Mouse (Mus musculus) cortical plate, adult 2 months (tissue): ENCODE results near the gene Abcc2. TPM values are rescaled to one million over a fixed set of nuclear protein-coding genes. Genes with fewer than 3 reads are reported as not detected.

Experiments
- H3K27ac ChIP-seq: fragments of 200-500 bp; 2 replicates; pipeline ENCODE4 v1.5.1; 2012; ENCODE audit warnings: low read length, control low read depth, inconsistent platforms; ENCODE audit not compliant: insufficient read depth
- H3K4me1 ChIP-seq: fragments of 200-500 bp; 2 replicates; pipeline ENCODE4 v1.6.1; 2011; ENCODE audit warnings: low read length; ENCODE audit not compliant: control insufficient read depth, insufficient read depth
- H3K4me3 ChIP-seq: fragments of 200-500 bp; 2 replicates; pipeline ENCODE4 v1.5.1; 2011; ENCODE audit warnings: mild to moderate bottlenecking, low read length, control low read depth; ENCODE audit not compliant: insufficient read depth
- CTCF ChIP-seq: fragments of 200-500 bp; IDR thresholded peaks from 2 replicates; pipeline ENCODE4 v1.5.1; 2011; ENCODE audit warnings: mild to moderate bottlenecking, control low read depth, low read length; ENCODE audit not compliant: insufficient read depth; ENCODE audit errors: extremely low read depth
- POLR2A ChIP-seq: fragments of 200-500 bp; IDR thresholded peaks from 2 replicates; pipeline ENCODE4 v1.6.1; 2011; ENCODE audit warnings: mild to moderate bottlenecking, low read length, control low read depth; ENCODE audit not compliant: insufficient read depth; ENCODE audit errors: extremely low read depth
- polyA plus RNA-seq: library from polyadenylated mRNA; depleted of rRNA; stranded (reverse); fragments of >200 nt; gene quantifications from 2 replicates; pipeline ENCODE4 v1.2.3, GENCODE M21; 2012

The Abcc2 gene
- polyA plus RNA-seq, 1 experiment = 0.15 TPM

- Histone ChIP-seq H3K4me3 (no peak overlapping the region), H3K27ac (no peak overlapping the region), H3K4me1 (no peaks in the 10 kb centered on the region)
- TF ChIP-seq CTCF (no peak), POLR2A (no peak)
Observed at GRCm38 (mm10) chr19:43797216-43797615, 15.2 kb downstream of the Abcc2 start.

- no peak for TF ChIP-seq POLR2A
- no peak for TF ChIP-seq CTCF
- Histone ChIP-seq H3K27ac (no peak overlapping the region), H3K4me3 (no peak overlapping the region), H3K4me1 (no peaks in the 10 kb centered on the region)
Observed at GRCm38 (mm10) chr19:43801427-43802051, 19.5 kb downstream of the Abcc2 start.

GRCm38 (mm10) chr19:43803866-43804265 lies 21.9 kb downstream of the Abcc2 start:
- Histone ChIP-seq H3K27ac (no peak overlapping the region), H3K4me1 (no peaks in the 10 kb centered on the region), H3K4me3 (no peak overlapping the region)
- TF ChIP-seq CTCF = no peak
- no peak for TF ChIP-seq POLR2A

GRCm38 (mm10) chr19:43809331-43809730 lies 27.3 kb downstream of the Abcc2 start:
- Histone ChIP-seq H3K4me3 (no peak overlapping the region), H3K27ac (no peak overlapping the region), H3K4me1 (no peaks in the 10 kb centered on the region)
- TF ChIP-seq CTCF = no peak
- TF ChIP-seq POLR2A = no peak

GRCm38 (mm10) chr19:43811419-43811818 lies 29.4 kb downstream of the Abcc2 start:
- no peaks in the 10 kb centered on the region for H3K4me1 ChIP-seq
- H3K27ac ChIP-seq = no peak overlapping the region
- no peak for TF ChIP-seq POLR2A
- no peak for TF ChIP-seq CTCF
- no peak overlapping the region for H3K4me3 ChIP-seq

- Histone ChIP-seq H3K4me3 (no peak overlapping the region), H3K27ac (no peak overlapping the region), H3K4me1 (no peaks in the 10 kb centered on the region)
- TF ChIP-seq POLR2A = no peak
- TF ChIP-seq CTCF = no peak
Observed at GRCm38 (mm10) chr19:43813315-43813714, 31.3 kb downstream of the Abcc2 start.

GRCm38 (mm10) chr19:43815661-43816414 lies 33.8 kb downstream of the Abcc2 start:
- no peak overlapping the region for H3K27ac ChIP-seq
- H3K4me3 ChIP-seq = peak overlapping the region; percentile 24
- TF ChIP-seq CTCF = no peak
- TF ChIP-seq POLR2A = no peak
- no peaks in the 10 kb centered on the region for H3K4me1 ChIP-seq

GRCm38 (mm10) chr19:43826855-43827254 lies 44.9 kb downstream of the Abcc2 start:
- TF ChIP-seq POLR2A = no peak
- no peak overlapping the region for H3K27ac ChIP-seq

GRCm38 (mm10) chr19:43832425-43833069 lies 50.6 kb downstream of the Abcc2 start:
- Histone ChIP-seq H3K4me3 (no peak overlapping the region), H3K27ac (no peak overlapping the region), H3K4me1 (no peaks in the 10 kb centered on the region)
- TF ChIP-seq POLR2A (no peak), CTCF (peak; percentile 89)

More at GRCm38 (mm10) chr19:43826855-43827254, 44.9 kb downstream of the Abcc2 start:
- H3K4me1 ChIP-seq = no peaks in the 10 kb centered on the region
- H3K4me3 ChIP-seq = no peak overlapping the region

GRCm38 (mm10) chr19:43843184-43843583 lies 61.2 kb downstream of the Abcc2 start:
- Histone ChIP-seq H3K27ac (no peak overlapping the region), H3K4me1 (no peaks in the 10 kb centered on the region), H3K4me3 (no peak overlapping the region)
- TF ChIP-seq CTCF (no peak), POLR2A (no peak)
